In the genomic region with DNA sequence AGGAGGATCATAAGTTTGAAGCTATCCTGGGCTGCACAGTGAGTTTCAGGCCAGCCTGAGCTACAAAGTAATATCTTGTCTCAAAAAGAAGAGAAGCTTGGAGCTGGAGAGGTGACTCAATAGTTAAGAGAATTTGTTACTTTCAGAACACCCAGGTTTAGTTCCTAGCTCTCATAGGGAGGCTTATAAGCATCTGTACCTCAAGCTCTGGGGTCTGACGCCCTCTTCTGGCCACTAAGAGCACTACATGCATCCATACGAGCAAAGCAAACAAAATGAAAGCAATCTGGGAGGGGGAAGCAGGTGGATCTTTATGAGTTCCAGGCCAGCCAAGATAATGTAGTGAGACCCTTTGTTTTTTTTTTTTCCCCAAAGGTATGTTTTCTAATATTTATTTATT, we compare ENCODE assay signal across 17 mouse cellular contexts. TPM values are rescaled to one million over a fixed set of nuclear protein-coding genes. Genes with fewer than 3 reads are reported as not detected.
DNase-seq lines count a peak whose midpoint lies in the region; ATAC-seq and TF ChIP-seq lines count a peak whose summit lies in the region.
"Had no signal": no experiment of that assay in that cellular context is flagged by ENCODE, and none has a peak within 500 bp of the region (broad histone marks: within the 10 kb centered on the region; RNA-seq: fewer than 3 reads in every experiment).

No protein-coding gene starts in this region.

- no peaks in the 10 kb centered on the region for H3K27me3 ChIP-seq in heart, adult 2 months (ENCODE audit: control insufficient read depth, insufficient read depth, low read length)
- no peaks in the 10 kb centered on the region for H3K27me3 ChIP-seq in liver, embryonic 14.5 days (ENCODE audit: control insufficient read depth, insufficient read depth, low read length)
- no peaks in the 10 kb centered on the region for H3K27me3 ChIP-seq in ES-Bruce4 (ENCODE audit: control insufficient read depth, insufficient read depth, low read length, poor library complexity, severe bottlenecking)
- H3K27me3 ChIP-seq: embryonic facial prominence, embryonic 13.5 days; limb, embryonic 12.5 days had no signal

- H3K36me3 ChIP-seq in heart, adult 2 months (ENCODE audit: control insufficient read depth, insufficient read depth, low read length) = no peaks in the 10 kb centered on the region
- no peaks in the 10 kb centered on the region for H3K36me3 ChIP-seq in liver, embryonic 14.5 days (replicated peaks; ENCODE audit: control insufficient read depth, insufficient read depth, low read depth)
- H3K36me3 ChIP-seq in ES-Bruce4 (ENCODE audit: control insufficient read depth, insufficient read depth, low read length, poor library complexity, severe bottlenecking) = no peaks in the 10 kb centered on the region
- H3K36me3 ChIP-seq: embryonic facial prominence, embryonic 13.5 days; heart, embryonic 10.5 days; limb, embryonic 12.5 days had no signal

- no peaks in the 10 kb centered on the region; the same call in 1 of the 2 replicates for H3K4me1 ChIP-seq in heart, adult 2 months (ENCODE audit: control insufficient read depth, insufficient read depth, low read length)
- no peaks in the 10 kb centered on the region for H3K4me1 ChIP-seq in liver, embryonic 14.5 days (replicated peaks; ENCODE audit: control insufficient read depth in 2 of 2, insufficient read depth in 2 of 2, low read length in 1 of 2)
- H3K4me1 ChIP-seq in ES-Bruce4 (ENCODE audit: control insufficient read depth, insufficient read depth, low read length) = no peaks in the 10 kb centered on the region
- H3K4me1 ChIP-seq in cortical plate, adult 2 months (ENCODE audit: control insufficient read depth, insufficient read depth, low read length) = no peaks in the 10 kb centered on the region

- H3K4me2 ChIP-seq in liver, embryonic 14.5 days (ENCODE audit: low read depth) = no peak overlapping the region
- H3K4me2 ChIP-seq: embryonic facial prominence, embryonic 13.5 days; limb, embryonic 12.5 days had no signal

- intact Hi-C loops in heart, adult 2 months (cut with DNase I) = no loop called here

- peak; percentile 44 for TF ChIP-seq CTCF in heart, adult 2 months (IDR thresholded peaks at IDR 0.05)
- peak; percentile 36 for TF ChIP-seq CTCF in liver, embryonic 14.5 days (IDR thresholded peaks at IDR 0.05; ENCODE audit: low read depth)
- peak; percentile 28 for TF ChIP-seq CTCF in ES-Bruce4 (IDR thresholded peaks at IDR 0.05; ENCODE audit: low read depth, low read length)
- TF ChIP-seq CTCF in cortical plate, adult 2 months (IDR thresholded peaks at IDR 0.05; ENCODE audit: extremely low read depth, insufficient read depth, low read length) = 0 out of 2 replicates have a peak, but pooled peaks have one; percentile 20

- H3K9ac ChIP-seq in heart, adult 2 months (ENCODE audit: low read depth, low read length) = no peak overlapping the region
- H3K9ac ChIP-seq in liver, embryonic 14.5 days (replicated peaks) = no peak overlapping the region
- H3K9ac ChIP-seq in ES-Bruce4 (ENCODE audit: low read depth, poor library complexity, severe bottlenecking) = no peak overlapping the region
- H3K9ac ChIP-seq: embryonic facial prominence, embryonic 13.5 days; limb, embryonic 12.5 days had no signal

- WGBS in heart, adult 2 months = 45% methylated on average over 2 of the region's 2 CpGs
- WGBS in liver, embryonic 14.5 days (ENCODE audit: insufficient replicate concordance) = 36% methylated on average over 2 of the region's 2 CpGs

- no peaks in the 10 kb centered on the region for H3K79me2 ChIP-seq in heart, adult 2 months (replicated peaks; ENCODE audit: control insufficient read depth, insufficient read depth, low read length)

- ATAC-seq in liver, embryonic 14.5 days (ENCODE audit: insufficient read depth) = no peak

- H3K27ac ChIP-seq in heart, adult 2 months = no peak overlapping the region
- H3K27ac ChIP-seq in liver, embryonic 14.5 days = no peak overlapping the region
- no peak overlapping the region for H3K27ac ChIP-seq in ES-Bruce4 (ENCODE audit: insufficient read depth, low read length)
- no peak overlapping the region for H3K27ac ChIP-seq in cortical plate, adult 2 months (ENCODE audit: insufficient read depth, low read length)
- H3K27ac ChIP-seq: embryonic facial prominence, embryonic 13.5 days; heart, embryonic 10.5 days; limb, embryonic 12.5 days had no signal

- DNase-seq in heart, adult 2 months = no peak
- no peak for DNase-seq in heart, postnatal 4 days
- no peak for DNase-seq in liver, embryonic 14.5 days (ENCODE audit: low read depth in 3 of 3, low spot score in 3 of 3)
- DNase-seq in liver = no peak
- DNase-seq in right cerebral cortex, postnatal 4 days = no peak
- DNase-seq in gastrocnemius, adult 18-20 months (ENCODE audit: low spot score) = no peak
- DNase-seq: adrenal gland, postnatal 36 days; cerebellum, adult 8-10 months; gastrocnemius, postnatal 14 days; heart, postnatal 36 days; lung, adult 2 months; midbrain, embryonic 14.5 days had no signal

- no peak for TF ChIP-seq POLR2A in heart, adult 2 months (IDR thresholded peaks at IDR 0.05; ENCODE audit: insufficient read depth, low read depth, low read length)
- TF ChIP-seq POLR2A in ES-Bruce4 (IDR thresholded peaks at IDR 0.05; ENCODE audit: insufficient read depth, low read length) = no peak
- TF ChIP-seq POLR2A in cortical plate, adult 2 months (IDR thresholded peaks at IDR 0.05; ENCODE audit: extremely low read depth, insufficient read depth, low read length) = no peak

- no peaks in the 10 kb centered on the region for H3K9me3 ChIP-seq in liver, embryonic 14.5 days (ENCODE audit: control insufficient read depth, low read length)
- H3K9me3 ChIP-seq in ES-Bruce4 (replicated peaks; ENCODE audit: control insufficient read depth, insufficient read depth, low read length, poor library complexity, severe bottlenecking) = no peaks in the 10 kb centered on the region
- H3K9me3 ChIP-seq: heart, embryonic 10.5 days had no signal

- no peak for TF ChIP-seq EP300 in heart, adult 2 months (IDR thresholded peaks at IDR 0.05; ENCODE audit: insufficient read depth, low read depth, low read length)
- TF ChIP-seq EP300 in liver, embryonic 14.5 days (IDR thresholded peaks at IDR 0.05; ENCODE audit: low read depth) = no peak
- no peak for TF ChIP-seq EP300 in ES-Bruce4 (IDR thresholded peaks at IDR 0.05; ENCODE audit: insufficient read depth, low read depth, low read length)

- no peak overlapping the region for H3K4me3 ChIP-seq in heart, adult 2 months
- no peak overlapping the region for H3K4me3 ChIP-seq in liver, embryonic 14.5 days (ENCODE audit: insufficient read depth in 1 of 2, low read depth in 2 of 2, low read length in 2 of 2)
- no peak overlapping the region for H3K4me3 ChIP-seq in ES-Bruce4 (ENCODE audit: low read depth, low read length)
- H3K4me3 ChIP-seq in cortical plate, adult 2 months (ENCODE audit: insufficient read depth, low read length) = no peak overlapping the region
- H3K4me3 ChIP-seq: embryonic facial prominence, embryonic 13.5 days; heart, embryonic 10.5 days; limb, embryonic 12.5 days had no signal

RNA-seq across cellular contexts. Expression of a gene that starts 31.1 kb away (rescaled TPM):
- total RNA-seq in heart, adult 2 months (2021) = 10 to 100 TPM; 38.9 to 43.6 TPM
- polyA plus RNA-seq in heart, adult 2 months (2012; rRNA removed) = 29.9 and 40.4 TPM in 2 replicates
- total RNA-seq in heart, postnatal 4 days (2021) = 10 to 100 TPM; 23.8 to 30.3 TPM
- 19.4 and 21.9 TPM in 2 replicates for polyA plus RNA-seq in liver, embryonic 14.5 days (2012; rRNA removed)
- polyA plus RNA-seq in liver, embryonic 14.5 days (2014; fragmentation: Nextera tagmentation; extraction: Ambion mirVana) = 28.6 and 32.9 TPM in 2 replicates
- polyA plus RNA-seq in ES-Bruce4 (2011; ENCODE audit: insufficient read depth, insufficient read length, low read depth, missing spikeins) = 2.4 and 3.1 TPM in 2 replicates
- polyA plus RNA-seq in cortical plate, adult 2 months (2012; rRNA removed) = 21.8 and 22.0 TPM in 2 replicates
- 10 to 100 TPM; 10.8 to 15.2 TPM for total RNA-seq in gastrocnemius, adult 18-20 months (2021)
